Comparison of ENCODE assay signal across 21 mouse cellular contexts in the genomic region with DNA sequence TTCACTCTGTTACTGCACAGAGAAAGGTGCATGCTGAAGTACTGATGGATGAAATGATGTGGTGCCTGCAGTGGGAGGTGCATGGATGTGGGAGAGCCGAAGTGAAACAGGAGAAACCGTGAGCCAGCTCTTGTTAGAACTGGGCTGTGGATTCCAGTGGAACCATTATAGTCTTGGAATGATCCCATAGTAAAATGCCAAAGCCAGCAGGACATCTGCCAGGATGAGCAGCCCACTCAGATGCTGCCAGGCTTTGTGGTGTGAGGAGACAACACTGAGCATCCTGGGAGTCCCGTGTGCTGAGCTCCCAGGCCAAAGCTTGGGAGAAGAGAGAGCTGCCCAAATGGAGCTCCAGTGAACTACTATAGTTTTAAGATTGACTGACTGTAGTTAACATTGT.
A peak's percentile ranks its signal among the peaks of the same experiment; 100 is the strongest.
DNase-seq lines count a peak whose midpoint lies in the region.
"Had no signal": no experiment of that assay in that cellular context is flagged by ENCODE, and none has a peak within 500 bp of the region (broad histone marks: within the 10 kb centered on the region; RNA-seq: fewer than 3 reads in every experiment).

No protein-coding gene starts in this region.

- no peaks in the 10 kb centered on the region for H3K27me3 ChIP-seq in embryonic facial prominence, embryonic 10.5 days (replicated peaks; ENCODE audit: low read depth, poor library complexity, severe bottlenecking)
- H3K27me3 ChIP-seq: midbrain, embryonic 13.5 days had no signal

- H3K4me1 ChIP-seq in embryonic facial prominence, embryonic 10.5 days, result no peaks in the 10 kb centered on the region

- DNase-seq in frontal cortex, postnatal 36 days (ENCODE audit: low spot score in 2 of 2), result peak; percentile 26 to 51
- no peak for DNase-seq in frontal cortex, postnatal 14 days (ENCODE audit: low spot score in 2 of 2)
- DNase-seq in Muller cell, postnatal 12 days (ENCODE audit: inconsistent ontology term), result peak; percentile 63
- peak; percentile 46 to 51 for DNase-seq in cerebellum, adult 18-20 months
- DNase-seq in cerebellum, postnatal 25 days, result peak; percentile 49 to 62
- no peak for DNase-seq in urinary bladder, postnatal 10 days (ENCODE audit: low spot score)
- DNase-seq in embryonic facial prominence, embryonic 10.5 days (ENCODE audit: low spot score), result no peak
- no peak for DNase-seq in kidney, adult 11 months
- DNase-seq: adrenal gland, postnatal 36 days; B cell, adult 2 months; gastrocnemius, postnatal 36 days; heart, postnatal 10 days; kidney, adult 18-20 months; left cerebral cortex, postnatal 4 days; liver; thymus, adult 18-20 months; thymus, postnatal 4 days had no signal

- no peak overlapping the region for H3K27ac ChIP-seq in embryonic facial prominence, embryonic 10.5 days (replicated peaks)
- H3K27ac ChIP-seq: kidney, postnatal 0 days; layer of hippocampus, adult 2 months; midbrain, embryonic 13.5 days; neural tube, embryonic 13.5 days had no signal

- H3K4me3 ChIP-seq in embryonic facial prominence, embryonic 10.5 days, result no peak overlapping the region
- H3K4me3 ChIP-seq: layer of hippocampus, adult 2 months; midbrain, embryonic 13.5 days; neural tube, embryonic 13.5 days had no signal

- no peaks in the 10 kb centered on the region for H3K36me3 ChIP-seq in embryonic facial prominence, embryonic 10.5 days (replicated peaks)
- H3K36me3 ChIP-seq: midbrain, embryonic 13.5 days; neural tube, embryonic 13.5 days had no signal

- WGBS in embryonic facial prominence, embryonic 10.5 days, result 89% methylated on average over 3 of the region's 3 CpGs

- H3K9me3 ChIP-seq in embryonic facial prominence, embryonic 10.5 days, result no peaks in the 10 kb centered on the region
- H3K9me3 ChIP-seq: midbrain, embryonic 13.5 days; neural tube, embryonic 13.5 days had no signal

Comparison
In these comparisons a context has a peak if more than half of its experiments do, and no peak if none do; other contexts are left out.
1. DNase-seq: peak in frontal cortex, postnatal 36 days (2 of 2), Muller cell, postnatal 12 days (single experiment), cerebellum, adult 18-20 months (2 of 2) and cerebellum, postnatal 25 days (2 of 2); none in frontal cortex, postnatal 14 days (0 of 2), urinary bladder, postnatal 10 days (single experiment), embryonic facial prominence, embryonic 10.5 days (single experiment) and kidney, adult 11 months (single experiment).